Mouse (Mus musculus): ENCODE measurements around the gene Gm10972.
"Not testable (repeated sequence)": the region's sequence is repeated elsewhere in the genome, so short reads cannot be mapped to it uniquely, and the experiment has no call there.

The Gm10972 gene

GRCm38 (mm10) chr3:94642495-94643162, at the start of gene Gm10972:
Gm10972 (plus strand) TSS chr3:94643112.
- not testable (repeated sequence) for H3K4me3 ChIP-seq (replicated peaks; ENCODE audit: low read length); H3K27me3 ChIP-seq (ENCODE audit: insufficient read depth, low read length); H3K4me1 ChIP-seq (replicated peaks; ENCODE audit: low read depth, low read length); H3K36me3 ChIP-seq (ENCODE audit: insufficient read depth, low read length); H3K9me3 ChIP-seq (ENCODE audit: low read length)

GRCm38 (mm10) chr3:94595871-94596287, 47.0 kb upstream of the Gm10972 start:
- Histone ChIP-seq H3K27me3 (ENCODE audit: insufficient read depth, low read length) (no peaks in the 10 kb centered on the region; the same call in 1 of the 2 replicates), H3K36me3 (ENCODE audit: insufficient read depth, low read length) (no peaks in the 10 kb centered on the region), H3K4me3 (replicated peaks; ENCODE audit: low read length) (no peak overlapping the region), H3K4me1 (replicated peaks; ENCODE audit: low read depth, low read length) (peaks cover 4% of the 10 kb centered on the region; the same call in 1 of the 2 replicates), H3K9me3 (ENCODE audit: low read length) (peaks cover 22% of the 10 kb centered on the region)
- TF ChIP-seq POU5F1 (IDR thresholded peaks at IDR 0.05; ENCODE audit: borderline replicate concordance, low read length) (no peak), CTCF (conservative IDR thresholded peaks at IDR 0.05; ENCODE audit: low read length) (no peak), NANOG (IDR thresholded peaks at IDR 0.05; ENCODE audit: borderline replicate concordance, low read length) (no peak)

GRCm38 (mm10) chr3:94597224-94597779, 45.6 kb upstream of the Gm10972 start:
- H3K36me3 ChIP-seq (ENCODE audit: insufficient read depth, low read length): no peaks in the 10 kb centered on the region
- TF ChIP-seq POU5F1 (IDR thresholded peaks at IDR 0.05; ENCODE audit: borderline replicate concordance, low read length): no peak
- no peak for TF ChIP-seq CTCF (conservative IDR thresholded peaks at IDR 0.05; ENCODE audit: low read length)
- TF ChIP-seq NANOG (IDR thresholded peaks at IDR 0.05; ENCODE audit: borderline replicate concordance, low read length): no peak
- peaks cover 12% of the 10 kb centered on the region; the same call in 1 of the 2 replicates for H3K4me1 ChIP-seq (replicated peaks; ENCODE audit: low read depth, low read length)
- H3K9me3 ChIP-seq (ENCODE audit: low read length): peaks cover 22% of the 10 kb centered on the region
- no peaks in the 10 kb centered on the region; the same call in 1 of the 2 replicates for H3K27me3 ChIP-seq (ENCODE audit: insufficient read depth, low read length)
- no peak overlapping the region for H3K4me3 ChIP-seq (replicated peaks; ENCODE audit: low read length)

GRCm38 (mm10) chr3:94601959-94602358, 41.0 kb upstream of the Gm10972 start:
- Histone ChIP-seq H3K4me3 (replicated peaks; ENCODE audit: low read length) (no peak overlapping the region), H3K36me3 (ENCODE audit: insufficient read depth, low read length) (no peaks in the 10 kb centered on the region), H3K4me1 (replicated peaks; ENCODE audit: low read depth, low read length) (peaks cover 12% of the 10 kb centered on the region; the same call in 1 of the 2 replicates), H3K27me3 (ENCODE audit: insufficient read depth, low read length) (peaks cover 3% of the 10 kb centered on the region), H3K9me3 (ENCODE audit: low read length) (no peaks in the 10 kb centered on the region)
- TF ChIP-seq CTCF (conservative IDR thresholded peaks at IDR 0.05; ENCODE audit: low read length): peak; percentile 75
- TF ChIP-seq POU5F1 (IDR thresholded peaks at IDR 0.05; ENCODE audit: borderline replicate concordance, low read length): no peak

- no peaks in the 10 kb centered on the region for H3K9me3 ChIP-seq (ENCODE audit: low read length)
- no peak overlapping the region for H3K4me3 ChIP-seq (replicated peaks; ENCODE audit: low read length)
- no peaks in the 10 kb centered on the region for H3K27me3 ChIP-seq (ENCODE audit: insufficient read depth, low read length)
- no peaks in the 10 kb centered on the region for H3K36me3 ChIP-seq (ENCODE audit: insufficient read depth, low read length)
- TF ChIP-seq POU5F1 (IDR thresholded peaks at IDR 0.05; ENCODE audit: borderline replicate concordance, low read length) (no peak), CTCF (conservative IDR thresholded peaks at IDR 0.05; ENCODE audit: low read length) (no peak), NANOG (IDR thresholded peaks at IDR 0.05; ENCODE audit: borderline replicate concordance, low read length) (no peak)
- H3K4me1 ChIP-seq (replicated peaks; ENCODE audit: low read depth, low read length): peaks cover 29% of the 10 kb centered on the region
Measured at GRCm38 (mm10) chr3:94609621-94610020, 33.3 kb upstream of the Gm10972 start.

- Histone ChIP-seq H3K36me3 (ENCODE audit: insufficient read depth, low read length) (0 out of 2 replicates have a peak, but pooled peaks cover 3% of the 10 kb centered on the region), H3K27me3 (ENCODE audit: insufficient read depth, low read length) (no peaks in the 10 kb centered on the region), H3K9me3 (ENCODE audit: low read length) (no peaks in the 10 kb centered on the region), H3K4me1 (replicated peaks; ENCODE audit: low read depth, low read length) (peaks cover 29% of the 10 kb centered on the region), H3K4me3 (replicated peaks; ENCODE audit: low read length) (no peak overlapping the region)
- no peak for TF ChIP-seq POU5F1 (IDR thresholded peaks at IDR 0.05; ENCODE audit: borderline replicate concordance, low read length)
- TF ChIP-seq NANOG (IDR thresholded peaks at IDR 0.05; ENCODE audit: borderline replicate concordance, low read length): no peak
- TF ChIP-seq CTCF (conservative IDR thresholded peaks at IDR 0.05; ENCODE audit: low read length): no peak
Measured at GRCm38 (mm10) chr3:94610581-94610980, 32.3 kb upstream of the Gm10972 start.

GRCm38 (mm10) chr3:94611343-94611742, 31.6 kb upstream of the Gm10972 start:
- H3K36me3 ChIP-seq (ENCODE audit: insufficient read depth, low read length): 0 out of 2 replicates have a peak, but pooled peaks cover 3% of the 10 kb centered on the region
- 0 out of 2 replicates have a peak overlapping the region, but pooled peaks have one; percentile 10 for H3K4me3 ChIP-seq (replicated peaks; ENCODE audit: low read length)
- no peaks in the 10 kb centered on the region for H3K9me3 ChIP-seq (ENCODE audit: low read length)
- no peaks in the 10 kb centered on the region for H3K27me3 ChIP-seq (ENCODE audit: insufficient read depth, low read length)
- no peak for TF ChIP-seq CTCF (conservative IDR thresholded peaks at IDR 0.05; ENCODE audit: low read length)
- TF ChIP-seq NANOG (IDR thresholded peaks at IDR 0.05; ENCODE audit: borderline replicate concordance, low read length): no peak
- TF ChIP-seq POU5F1 (IDR thresholded peaks at IDR 0.05; ENCODE audit: borderline replicate concordance, low read length): no peak
- H3K4me1 ChIP-seq (replicated peaks; ENCODE audit: low read depth, low read length): peaks cover 29% of the 10 kb centered on the region

- H3K9me3 ChIP-seq (ENCODE audit: low read length): no peaks in the 10 kb centered on the region
- TF ChIP-seq POU5F1 (IDR thresholded peaks at IDR 0.05; ENCODE audit: borderline replicate concordance, low read length) (no peak), CTCF (conservative IDR thresholded peaks at IDR 0.05; ENCODE audit: low read length) (no peak), NANOG (IDR thresholded peaks at IDR 0.05; ENCODE audit: borderline replicate concordance, low read length) (no peak)
- H3K27me3 ChIP-seq (ENCODE audit: insufficient read depth, low read length): 0 out of 2 replicates have a peak, but pooled peaks cover under 1% of the 10 kb centered on the region
- H3K4me3 ChIP-seq (replicated peaks; ENCODE audit: low read length): 0 out of 2 replicates have a peak overlapping the region, but pooled peaks have one; percentile 10
- peaks cover 29% of the 10 kb centered on the region for H3K4me1 ChIP-seq (replicated peaks; ENCODE audit: low read depth, low read length)
- 0 out of 2 replicates have a peak, but pooled peaks cover 3% of the 10 kb centered on the region for H3K36me3 ChIP-seq (ENCODE audit: insufficient read depth, low read length)
Measured at GRCm38 (mm10) chr3:94611834-94612233, 31.1 kb upstream of the Gm10972 start.

Data from E14TG2a.4 (cell line).